Mouse (Mus musculus): Measurements from ENCODE around the gene Trim3. TPM values are rescaled to one million over a fixed set of nuclear protein-coding genes. Genes with fewer than 3 reads are reported as not detected.

The Trim3 gene
- polyA plus RNA-seq, 1 experiment, result 5.4 TPM

GRCm38 (mm10) chr7:105565071-105565836, 68.1 kb downstream of the Trim3 start:
- TF ChIP-seq GATA1 (IDR thresholded peaks at IDR 0.05; ENCODE audit: borderline replicate concordance, low read length) (no peak), FLI1 (IDR thresholded peaks at IDR 0.05; ENCODE audit: low read length) (no peak)

DNA sequence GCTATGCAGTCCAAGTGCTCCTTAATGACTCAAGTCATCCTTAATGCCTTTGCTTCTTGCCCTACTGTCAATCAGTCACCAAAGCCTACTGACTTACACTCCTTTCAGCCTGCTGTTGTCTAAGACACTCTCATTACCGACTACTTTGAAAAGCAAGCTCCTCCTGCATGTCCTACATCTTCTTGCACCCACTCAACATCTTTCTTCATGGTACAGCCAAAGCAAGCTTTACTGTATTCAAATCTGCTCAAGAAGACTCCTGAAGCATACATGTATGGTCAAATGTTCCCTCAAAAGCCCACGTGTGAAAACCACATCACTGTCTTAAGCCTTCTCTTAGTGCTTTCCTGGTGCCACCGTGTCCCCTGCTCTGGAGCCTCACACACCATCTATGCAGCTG, 70.0 kb downstream of the Trim3 start:
- no peak overlapping the region for H3K4me3 ChIP-seq (replicated peaks)
- peaks cover 15% of the 10 kb centered on the region for H3K4me1 ChIP-seq
- no peaks in the 10 kb centered on the region for H3K9me3 ChIP-seq
- peaks cover 48% of the 10 kb centered on the region for H3K27me3 ChIP-seq (replicated peaks)
- TF ChIP-seq GATA1 (IDR thresholded peaks at IDR 0.05; ENCODE audit: borderline replicate concordance, low read length) (no peak), FLI1 (IDR thresholded peaks at IDR 0.05; ENCODE audit: low read length) (no peak)
- H3K36me3 ChIP-seq (replicated peaks; ENCODE audit: low read length), result peaks cover 11% of the 10 kb centered on the region

More at GRCm38 (mm10) chr7:105565071-105565836, 68.1 kb downstream of the Trim3 start:
- peaks cover 66% of the 10 kb centered on the region for H3K27me3 ChIP-seq (replicated peaks)
- no peaks in the 10 kb centered on the region for H3K9me3 ChIP-seq
- H3K36me3 ChIP-seq (replicated peaks; ENCODE audit: low read length), result no peaks in the 10 kb centered on the region
- H3K4me3 ChIP-seq (replicated peaks), result no peak overlapping the region
- 0 out of 2 replicates have a peak, but pooled peaks cover 3% of the 10 kb centered on the region for H3K4me1 ChIP-seq

- Histone ChIP-seq H3K27me3 (replicated peaks) (peaks cover 42% of the 10 kb centered on the region), H3K36me3 (replicated peaks; ENCODE audit: low read length) (peaks cover 21% of the 10 kb centered on the region), H3K4me1 (peaks cover 15% of the 10 kb centered on the region), H3K4me3 (replicated peaks) (no peak overlapping the region), H3K9me3 (no peaks in the 10 kb centered on the region)
- TF ChIP-seq FLI1 (IDR thresholded peaks at IDR 0.05; ENCODE audit: low read length) (no peak), GATA1 (IDR thresholded peaks at IDR 0.05; ENCODE audit: borderline replicate concordance, low read length) (no peak)
Measured at GRCm38 (mm10) chr7:105562317-105562716, 71.1 kb downstream of the Trim3 start.

GRCm38 (mm10) chr7:105559016-105559415, 74.4 kb downstream of the Trim3 start:
- no peaks in the 10 kb centered on the region for H3K9me3 ChIP-seq
- H3K4me3 ChIP-seq (replicated peaks), result no peak overlapping the region
- peaks cover 40% of the 10 kb centered on the region for H3K4me1 ChIP-seq
- no peak for TF ChIP-seq FLI1 (IDR thresholded peaks at IDR 0.05; ENCODE audit: low read length)
- no peak for TF ChIP-seq GATA1 (IDR thresholded peaks at IDR 0.05; ENCODE audit: borderline replicate concordance, low read length)
- H3K27me3 ChIP-seq (replicated peaks), result peaks cover 12% of the 10 kb centered on the region
- peaks cover 44% of the 10 kb centered on the region for H3K36me3 ChIP-seq (replicated peaks; ENCODE audit: low read length)

GRCm38 (mm10) chr7:105557671-105558070, 75.7 kb downstream of the Trim3 start:
- peaks cover 5% of the 10 kb centered on the region for H3K27me3 ChIP-seq (replicated peaks)
- H3K9me3 ChIP-seq, result no peaks in the 10 kb centered on the region
- H3K4me1 ChIP-seq, result peaks cover 45% of the 10 kb centered on the region
- H3K4me3 ChIP-seq (replicated peaks), result no peak overlapping the region
- TF ChIP-seq FLI1 (IDR thresholded peaks at IDR 0.05; ENCODE audit: low read length), result no peak
- TF ChIP-seq GATA1 (IDR thresholded peaks at IDR 0.05; ENCODE audit: borderline replicate concordance, low read length), result no peak
- H3K36me3 ChIP-seq (replicated peaks; ENCODE audit: low read length), result peaks cover 44% of the 10 kb centered on the region

DNA sequence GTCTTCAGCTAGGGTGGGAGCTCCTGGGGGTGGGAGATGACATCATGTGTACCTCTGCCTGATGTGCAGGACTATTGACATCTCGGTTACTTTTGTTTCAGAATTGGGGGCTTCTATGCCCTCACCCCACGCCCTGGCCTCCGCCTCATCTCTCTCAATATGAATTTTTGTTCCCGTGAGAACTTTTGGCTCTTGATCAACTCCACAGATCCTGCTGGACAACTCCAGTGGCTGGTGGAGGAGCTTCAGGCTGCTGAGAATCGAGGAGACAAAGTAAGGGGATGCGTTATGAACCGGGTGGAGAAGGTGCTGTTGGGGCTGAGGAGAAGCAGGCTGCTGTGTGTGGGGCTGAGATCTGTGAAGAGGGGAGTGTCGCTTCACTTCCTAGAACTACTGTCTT, 77.0 kb downstream of the Trim3 start:
- peaks cover 44% of the 10 kb centered on the region for H3K36me3 ChIP-seq (replicated peaks; ENCODE audit: low read length)
- no peaks in the 10 kb centered on the region for H3K9me3 ChIP-seq
- H3K4me3 ChIP-seq (replicated peaks), result peak overlapping the region; percentile 66
- H3K4me1 ChIP-seq, result peaks cover 45% of the 10 kb centered on the region
- TF ChIP-seq FLI1 (IDR thresholded peaks at IDR 0.05; ENCODE audit: low read length) (no peak), GATA1 (IDR thresholded peaks at IDR 0.05; ENCODE audit: borderline replicate concordance, low read length) (no peak)
- peaks cover under 1% of the 10 kb centered on the region for H3K27me3 ChIP-seq (replicated peaks)

DNA sequence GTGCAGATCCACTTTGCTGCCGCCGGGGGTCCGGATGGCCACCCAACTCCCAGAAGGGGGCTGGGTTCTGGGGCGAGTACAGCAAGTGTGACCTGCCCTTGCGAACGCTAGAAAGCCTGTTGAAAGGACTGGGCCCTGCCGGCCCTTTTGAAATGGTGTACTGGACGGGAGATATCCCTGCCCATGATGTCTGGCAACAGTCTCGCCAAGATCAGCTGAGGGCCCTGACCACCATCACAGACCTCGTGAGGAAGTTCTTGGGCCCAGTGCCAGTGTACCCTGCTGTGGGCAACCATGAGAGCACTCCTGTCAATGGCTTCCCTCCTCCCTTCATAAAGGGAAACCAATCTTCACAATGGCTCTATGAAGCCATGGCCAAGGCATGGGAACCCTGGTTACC, 77.8 kb downstream of the Trim3 start:
- peaks cover 45% of the 10 kb centered on the region for H3K4me1 ChIP-seq
- peaks cover 44% of the 10 kb centered on the region for H3K36me3 ChIP-seq (replicated peaks; ENCODE audit: low read length)
- TF ChIP-seq GATA1 (IDR thresholded peaks at IDR 0.05; ENCODE audit: borderline replicate concordance, low read length), result no peak
- peak overlapping the region; percentile 94 for H3K4me3 ChIP-seq (replicated peaks)
- no peaks in the 10 kb centered on the region for H3K27me3 ChIP-seq (replicated peaks)
- no peaks in the 10 kb centered on the region for H3K9me3 ChIP-seq

Other genes starting within 250 kb of the Trim3 start
- 32.3 and 36.7 TPM in 2 replicates for gene Fam160a2, start 233.5 kb downstream of the Trim3 start, polyA plus RNA-seq (2012; ENCODE audit: insufficient read depth, low replicate concordance)
- not detected in 2 replicates for gene Cnga4, start 229.0 kb downstream of the Trim3 start, polyA plus RNA-seq (2012; ENCODE audit: insufficient read depth, low replicate concordance)
- gene Cckbr, start 207.8 kb downstream of the Trim3 start, polyA plus RNA-seq (2012; ENCODE audit: insufficient read depth, low replicate concordance), result not detected in 2 replicates
- 1.0 TPM in 1 of 2 replicates, not detected in the other for gene Cavin3, start 151.3 kb downstream of the Trim3 start, polyA plus RNA-seq (2012; ENCODE audit: insufficient read depth, low replicate concordance)
- 33.2 and 48.4 TPM in 2 replicates for gene Smpd1, start 79.2 kb downstream of the Trim3 start, polyA plus RNA-seq (2012; ENCODE audit: insufficient read depth, low replicate concordance)
- 4.3 and 6.3 TPM in 2 replicates for gene Apbb1, start 51.9 kb downstream of the Trim3 start, polyA plus RNA-seq (2012; ENCODE audit: insufficient read depth, low replicate concordance)
- gene Hpx, start 33.4 kb downstream of the Trim3 start, polyA plus RNA-seq (2012; ENCODE audit: insufficient read depth, low replicate concordance), result not detected in 2 replicates
- gene Timm10b, start 6.5 kb upstream of the Trim3 start, polyA plus RNA-seq (2012; ENCODE audit: insufficient read depth, low replicate concordance), result 588 and 794 TPM in 2 replicates
- 18.8 and 50.9 TPM in 2 replicates for gene Arfip2, start 6.8 kb upstream of the Trim3 start, polyA plus RNA-seq (2012; ENCODE audit: insufficient read depth, low replicate concordance)
- gene Gm45799, start 7.0 kb upstream of the Trim3 start, polyA plus RNA-seq (2012; ENCODE audit: insufficient read depth, low replicate concordance), result 276 and 880 TPM in 2 replicates
- 0.63 TPM in 1 of 2 replicates, not detected in the other for gene Dnhd1, start 17.3 kb upstream of the Trim3 start, polyA plus RNA-seq (2012; ENCODE audit: insufficient read depth, low replicate concordance)
- gene Ilk, start 103.0 kb upstream of the Trim3 start, polyA plus RNA-seq (2012; ENCODE audit: insufficient read depth, low replicate concordance), result 241 and 315 TPM in 2 replicates
- 20.7 and 32.3 TPM in 2 replicates for gene Rrp8, start 103.8 kb upstream of the Trim3 start, polyA plus RNA-seq (2012; ENCODE audit: insufficient read depth, low replicate concordance)
- 411 and 429 TPM in 2 replicates for gene Taf10, start 110.8 kb upstream of the Trim3 start, polyA plus RNA-seq (2012; ENCODE audit: insufficient read depth, low replicate concordance)
- 37.7 and 43.0 TPM in 2 replicates for gene Tpp1, start 118.7 kb upstream of the Trim3 start, polyA plus RNA-seq (2012; ENCODE audit: insufficient read depth, low replicate concordance)
- gene Dchs1, start 154.1 kb upstream of the Trim3 start, polyA plus RNA-seq (2012; ENCODE audit: insufficient read depth, low replicate concordance), result 0.27 and 0.74 TPM in 2 replicates
- gene Mrpl17, start 177.5 kb upstream of the Trim3 start, polyA plus RNA-seq (2012; ENCODE audit: insufficient read depth, low replicate concordance), result 274 and 553 TPM in 2 replicates

All from megakaryocyte, embryonic 14.5 days (primary cell).